Mouse (Mus musculus): ENCODE measurements around the gene Tdp1.

GRCm38 (mm10) chr12:99898248-99898870 is 14.0 kb downstream of the Tdp1 start:
- TF ChIP-seq POLR2A (IDR thresholded peaks at IDR 0.05; ENCODE audit: insufficient read depth, low read depth, low read length) (no peak), CTCF (IDR thresholded peaks at IDR 0.05) (no peak)
